Mouse (Mus musculus): ENCODE data around the gene Slc25a12.

DNA sequence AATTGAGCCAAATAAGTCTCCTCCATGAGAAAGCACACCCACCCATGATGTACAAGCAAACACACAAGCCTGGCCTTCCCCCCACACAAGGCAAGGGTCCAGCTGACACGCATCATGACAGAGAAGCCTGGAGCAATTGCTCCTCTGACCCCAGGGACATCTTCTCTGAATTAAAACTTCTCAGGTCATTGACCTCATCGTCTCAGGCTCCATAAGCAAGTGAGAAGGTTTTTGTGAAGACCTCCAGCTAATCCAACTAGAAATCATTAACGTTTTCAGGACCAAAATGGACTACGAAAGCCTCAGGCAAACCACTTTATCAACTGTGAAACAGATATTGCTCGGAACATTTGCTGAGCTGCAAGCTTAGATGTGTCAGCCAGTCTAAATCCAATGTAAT lies 76.0 kb downstream of the Slc25a12 start:
- TF ChIP-seq POLR2A (IDR thresholded peaks at IDR 0.05; ENCODE audit: control insufficient read depth, low read depth, low read length) (no peak), CTCF (IDR thresholded peaks at IDR 0.05; ENCODE audit: control insufficient read depth, insufficient read depth, insufficient replicate concordance, low read depth, low read length) (no peak)

Measured in testis, adult 2 months (tissue).